Mouse (Mus musculus) frontal cortex, adult 2 months (tissue): ENCODE results near the gene Slc25a22. TPM values are rescaled to one million over a fixed set of nuclear protein-coding genes. Genes with fewer than 3 reads are reported as not detected.
A peak's percentile ranks its signal among the peaks of the same experiment; 100 is the strongest.
"Not testable (repeated sequence)": the region's sequence is repeated elsewhere in the genome, so short reads cannot be mapped to it uniquely, and the experiment has no call there.

ENCODE experiments used
- DNase-seq, 2 experiments: peaks; one replicate each; pipeline ENCODE4 v3.0.0; 2022; ENCODE audit warnings: low spot score in 1 of 2; ENCODE audit errors: extremely low spot score in 1 of 2
- polyA plus RNA-seq: library from polyadenylated mRNA; depleted of rRNA; stranded (reverse); fragments of >200 nt; gene quantifications from 2 replicates; pipeline ENCODE4 v1.2.3, GENCODE M21; 2012

Gene Slc25a22
- polyA plus RNA-seq, 1 experiment: 251 TPM

DNA sequence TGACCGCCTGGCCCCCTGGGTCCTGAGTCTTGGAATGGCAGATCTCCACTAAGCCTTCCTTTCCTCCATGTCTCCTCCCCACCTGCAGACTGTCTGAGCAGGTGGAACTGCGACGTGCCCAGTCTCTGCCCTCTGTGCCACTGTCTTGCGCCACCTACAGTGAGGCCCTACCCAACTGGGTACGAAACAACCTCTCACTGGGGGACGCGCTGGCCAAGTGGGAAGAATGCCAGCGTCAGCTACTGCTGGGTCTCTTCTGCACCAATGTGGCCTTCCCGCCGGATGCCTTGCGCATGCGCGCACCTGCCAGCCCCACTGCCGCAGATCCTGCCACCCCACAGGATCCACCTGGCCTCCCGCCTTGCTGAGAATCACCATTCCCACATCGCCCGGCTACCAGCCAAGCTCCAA is 21.6 kb upstream of the Slc25a22 start:
- DNase-seq: no peak

DNA sequence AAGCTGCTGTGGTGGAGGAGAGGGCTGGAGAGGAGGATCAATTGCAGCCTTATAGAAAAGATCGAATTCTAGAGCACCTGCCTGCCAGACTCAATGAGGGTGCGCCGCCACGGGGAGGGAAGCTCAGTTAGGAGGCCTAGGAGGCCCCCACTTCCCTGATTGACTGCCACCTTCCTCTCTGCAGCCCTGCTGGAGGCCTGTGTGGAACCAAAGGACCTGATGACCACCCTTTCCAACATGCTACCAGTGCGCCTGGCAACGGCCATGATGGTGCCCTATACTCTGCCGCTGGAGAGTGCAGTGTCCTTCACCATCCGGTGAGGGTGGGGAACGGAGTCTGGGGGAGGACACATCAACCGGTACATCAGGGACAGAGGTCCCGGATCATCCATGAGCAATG is 21.0 kb upstream of the Slc25a22 start:
- DNase-seq: no peak

DNA sequence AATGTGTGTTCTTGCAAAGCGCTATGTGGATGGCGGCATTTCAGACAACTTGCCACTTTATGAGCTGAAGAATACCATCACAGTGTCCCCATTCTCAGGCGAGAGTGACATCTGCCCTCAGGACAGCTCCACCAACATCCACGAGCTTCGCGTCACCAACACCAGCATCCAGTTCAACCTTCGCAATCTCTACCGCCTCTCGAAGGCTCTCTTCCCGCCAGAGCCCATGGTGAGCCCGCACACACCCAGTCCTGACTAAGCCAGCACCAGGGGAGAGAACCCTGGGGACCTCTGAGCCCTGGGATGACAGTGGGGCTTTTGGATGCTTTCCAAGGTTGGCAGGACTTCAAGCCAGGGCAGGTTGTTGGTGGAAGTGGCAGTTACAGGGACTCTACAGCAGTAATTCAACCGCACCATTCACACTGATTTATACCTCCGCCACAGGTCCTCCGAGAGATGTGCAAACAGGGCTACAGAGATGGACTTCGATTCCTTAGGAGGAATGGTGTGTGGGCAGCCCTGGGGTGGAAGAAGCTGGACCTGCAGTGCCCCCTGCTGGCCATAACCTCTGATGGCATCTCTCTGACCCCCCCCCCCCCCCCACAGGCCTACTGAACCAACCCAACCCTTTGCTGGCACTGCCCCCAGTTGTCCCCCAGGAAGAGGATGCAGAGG is 20.4 kb upstream of the Slc25a22 start:
- no peak for DNase-seq

DNA sequence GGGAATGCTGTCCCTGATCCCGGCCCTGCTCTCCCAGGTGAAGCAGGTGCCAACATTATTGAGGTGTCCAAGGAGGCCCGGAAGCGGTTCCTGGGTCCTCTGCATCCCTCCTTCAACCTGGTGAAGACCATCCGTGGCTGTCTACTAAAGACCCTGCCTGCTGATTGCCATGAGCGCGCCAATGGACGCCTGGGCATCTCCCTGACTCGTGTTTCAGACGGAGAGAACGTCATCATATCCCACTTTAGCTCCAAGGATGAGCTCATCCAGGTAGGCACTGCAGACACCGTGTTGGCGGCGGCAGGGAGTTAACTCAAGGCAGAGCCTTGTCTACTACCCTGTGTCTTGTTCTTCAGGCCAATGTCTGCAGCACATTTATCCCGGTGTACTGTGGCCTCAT is 19.5 kb upstream of the Slc25a22 start:
- DNase-seq: no peak

DNA sequence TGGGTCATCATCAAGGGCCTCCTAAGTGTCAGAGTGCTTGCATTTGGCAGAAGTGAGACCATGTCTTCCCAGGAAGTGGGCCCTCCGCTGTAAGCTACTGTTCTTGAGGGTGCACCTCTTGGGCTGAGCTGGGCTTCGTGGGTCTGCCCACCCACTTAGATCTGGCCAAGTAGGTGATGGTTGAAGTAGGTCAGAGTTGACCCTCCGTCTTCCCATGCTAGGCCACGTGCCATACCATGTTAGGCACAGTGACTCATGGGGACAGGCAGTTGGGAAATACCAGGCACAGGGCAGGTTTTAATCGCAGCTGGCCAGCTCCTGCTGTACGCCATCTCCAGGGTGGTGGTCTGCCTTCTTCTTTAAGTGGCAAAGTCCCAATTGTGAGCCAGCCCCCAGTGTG is 19.0 kb upstream of the Slc25a22 start:
- no peak for DNase-seq

DNA sequence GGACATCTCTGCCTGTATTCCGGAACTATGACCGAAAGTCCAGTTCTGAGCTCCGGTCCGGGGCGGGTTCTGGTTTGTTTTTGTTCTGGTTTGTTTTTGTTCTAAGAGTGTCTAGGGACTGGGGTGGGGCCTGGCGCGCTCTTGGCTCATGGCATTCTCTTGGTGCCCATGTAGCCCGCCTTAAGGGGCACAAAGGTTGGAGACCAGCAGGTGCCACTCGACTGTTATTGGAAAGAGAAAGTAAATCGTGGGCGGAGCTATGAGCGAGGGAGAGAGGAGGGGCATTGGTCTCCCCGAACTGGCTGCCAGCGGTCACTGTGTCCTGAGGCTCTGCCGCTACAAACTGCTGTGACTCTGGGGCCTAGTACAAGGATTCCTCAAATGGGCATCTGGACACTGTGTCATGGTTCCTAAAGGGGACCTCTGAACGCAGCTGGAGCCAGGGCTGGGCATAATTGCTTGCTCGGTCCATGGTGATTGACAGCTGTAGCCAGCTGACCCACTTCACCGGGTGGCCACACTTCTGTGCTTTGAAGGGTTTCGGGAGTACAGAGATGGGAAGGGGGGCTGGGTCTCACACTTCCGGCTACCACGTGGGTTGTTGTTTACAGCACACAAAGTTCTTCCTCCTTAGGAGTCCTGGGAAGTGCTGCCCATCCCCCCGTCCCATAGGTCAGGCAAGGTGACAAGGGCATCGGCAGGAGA is 18.1 kb upstream of the Slc25a22 start:
- no peak for DNase-seq

DNA sequence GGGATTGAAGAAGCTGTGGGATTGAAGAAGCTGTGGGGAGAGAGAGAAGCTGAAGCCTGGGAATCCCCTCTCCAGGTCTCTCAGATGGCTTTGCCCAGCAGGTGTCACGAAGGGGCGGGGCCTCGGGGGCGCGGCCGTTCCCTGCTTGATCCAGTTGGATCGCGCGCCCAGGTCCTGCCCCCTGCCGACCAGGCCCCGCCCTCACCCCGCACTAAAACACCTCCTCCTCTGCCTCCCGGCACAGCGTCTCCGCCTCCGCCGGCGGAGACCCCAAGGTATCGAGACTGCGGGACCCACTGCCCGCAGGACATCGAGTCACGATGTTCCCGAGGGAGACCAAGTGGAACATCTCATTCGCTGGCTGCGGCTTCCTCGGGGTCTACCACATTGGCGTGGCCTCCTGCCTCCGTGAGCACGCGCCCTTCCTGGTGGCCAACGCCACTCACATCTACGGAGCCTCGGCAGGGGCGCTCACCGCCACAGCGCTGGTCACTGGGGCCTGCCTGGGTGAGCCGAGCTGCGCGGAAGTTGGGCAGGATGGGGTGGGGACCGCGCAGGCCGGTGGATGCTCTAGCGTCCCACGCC is 17.4 kb upstream of the Slc25a22 start, which contains the start of gene Pnpla2:
TSS of gene Pnpla2 (plus strand) at position 232 of the 585 bp plus-strand sequence.
- DNase-seq: peak; percentile 82 to 93

DNA sequence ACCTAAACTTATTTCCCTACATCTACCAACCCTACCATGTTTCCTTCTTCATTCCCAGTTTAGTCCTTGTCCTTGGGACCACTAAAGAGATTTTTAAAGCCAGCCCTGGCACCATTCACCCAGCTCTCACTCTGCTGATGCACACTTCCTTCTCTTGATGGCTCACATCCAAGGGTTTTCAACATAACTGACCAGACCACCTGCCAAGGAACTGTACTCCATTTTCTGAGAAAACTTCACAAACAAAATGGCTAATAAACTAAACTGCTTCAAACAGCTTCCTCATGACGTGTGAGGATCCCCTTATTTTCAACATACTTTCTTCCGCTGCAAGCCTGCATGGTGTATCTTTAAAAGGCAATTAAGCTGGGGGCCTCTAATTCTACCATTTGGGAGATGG is 15.9 kb upstream of the Slc25a22 start:
- DNase-seq: no peak

DNA sequence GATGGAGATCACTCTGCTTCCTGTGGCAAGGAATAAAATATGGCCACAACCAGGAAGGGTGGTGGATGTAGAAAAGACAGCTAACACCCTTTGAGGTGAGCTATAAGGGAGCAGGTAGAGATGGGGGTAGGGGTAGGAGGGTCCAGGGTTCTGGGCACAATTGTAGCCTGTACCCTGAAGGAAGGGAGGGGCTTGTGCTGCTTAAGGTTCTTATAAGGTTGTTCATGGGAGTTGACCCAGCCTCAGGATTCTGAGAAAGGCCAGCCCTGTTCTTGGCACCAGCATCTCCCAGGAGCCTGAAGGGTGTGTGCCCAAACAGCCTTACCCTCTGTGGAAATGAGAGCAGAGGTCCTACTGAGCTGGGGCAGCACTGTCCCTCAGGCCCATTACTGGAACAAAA is 14.2 kb upstream of the Slc25a22 start:
- no peak for DNase-seq

DNA sequence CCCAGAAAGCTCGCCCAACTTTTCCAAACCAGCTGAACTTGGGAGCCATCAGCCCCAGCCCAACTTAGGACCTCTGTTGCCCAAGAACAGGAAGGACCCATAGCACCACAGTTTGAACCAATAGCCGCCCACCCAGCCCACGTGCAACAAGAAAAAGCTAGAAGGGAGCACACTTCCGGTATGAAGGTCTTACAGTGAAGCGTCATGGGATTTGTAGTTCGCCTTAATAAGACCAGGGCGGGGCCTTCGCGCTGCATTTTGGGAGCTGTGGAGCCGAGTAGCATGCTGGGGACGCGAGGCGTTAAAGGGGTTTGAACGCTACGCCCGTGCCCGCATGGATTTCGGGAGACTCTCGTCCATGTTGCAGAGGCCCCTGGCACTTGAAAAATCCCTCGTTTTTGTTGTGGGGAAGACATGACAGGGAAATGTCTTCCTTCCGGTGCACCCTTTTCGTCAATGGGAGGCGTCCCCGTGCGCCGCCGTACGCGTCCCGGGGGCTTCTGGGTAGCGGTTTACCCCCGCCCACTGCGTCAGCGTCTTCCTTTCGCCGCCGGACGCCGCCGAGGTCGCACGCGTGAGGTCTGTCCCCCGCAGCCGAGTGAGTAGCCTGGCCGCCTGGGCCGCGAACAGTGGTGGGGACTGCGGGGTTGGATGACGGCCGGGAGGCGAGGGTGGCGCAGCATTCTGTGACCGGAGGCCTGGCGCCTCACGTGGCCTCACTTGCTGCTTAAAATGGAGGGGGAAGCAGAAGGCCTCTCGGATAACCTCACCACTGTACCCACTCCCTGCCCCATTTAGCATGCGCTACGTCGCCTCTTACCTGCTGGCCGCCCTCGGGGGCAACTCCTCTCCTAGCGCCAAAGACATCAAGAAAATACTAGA is 9.7 kb upstream of the Slc25a22 start, which contains the start of gene Rplp2:
TSS of gene Rplp2 (plus strand) at position 261 of the 882 bp plus-strand sequence.
- DNase-seq: peak; percentile 91 to 96

DNA sequence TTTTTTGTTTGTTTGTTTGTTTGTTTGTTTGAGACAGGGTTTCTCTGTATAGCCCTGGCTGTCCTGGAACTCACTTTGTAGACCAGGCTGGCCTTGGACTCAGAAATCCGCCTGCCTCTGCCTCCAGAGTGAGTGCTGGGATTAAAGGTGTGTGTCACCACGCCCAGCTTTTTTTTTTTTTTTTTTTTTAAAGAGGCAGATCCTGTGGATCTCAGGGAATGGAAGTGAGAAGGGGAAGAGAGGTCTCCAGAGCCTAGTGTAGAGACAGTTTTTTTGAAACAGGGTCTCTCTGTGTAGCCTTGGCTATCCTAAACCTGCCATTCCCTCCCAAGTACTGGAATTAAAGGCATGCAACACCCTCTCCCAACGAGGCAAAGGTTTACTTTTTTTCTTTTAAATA is 8.7 kb upstream of the Slc25a22 start:
- DNase-seq: not testable (repeated sequence)

DNA sequence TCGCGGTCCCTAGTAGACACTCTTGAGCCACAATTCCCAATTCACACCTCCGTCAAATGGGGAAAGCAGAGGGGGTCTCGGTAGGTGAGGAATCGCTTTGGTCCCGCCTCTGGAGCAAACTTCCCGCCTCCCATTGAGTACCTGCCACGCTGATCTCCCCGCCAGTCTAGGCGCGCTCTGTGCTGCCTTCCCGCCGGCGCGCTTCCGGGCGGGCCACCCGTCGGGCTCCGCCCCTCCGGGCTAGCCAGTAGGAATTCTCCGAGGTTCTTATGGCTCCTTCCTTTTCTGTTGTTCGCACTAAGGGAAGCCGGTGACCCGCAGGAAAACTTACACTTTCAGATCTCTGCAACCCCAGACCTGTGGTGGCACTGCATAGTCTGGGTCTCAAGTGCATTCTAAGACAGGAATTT is 6.1 kb upstream of the Slc25a22 start, which contains the start of gene Pidd1:
TSS of gene Pidd1 (minus strand) at position 198 of the 410 bp plus-strand sequence.
- no peak for DNase-seq

DNA sequence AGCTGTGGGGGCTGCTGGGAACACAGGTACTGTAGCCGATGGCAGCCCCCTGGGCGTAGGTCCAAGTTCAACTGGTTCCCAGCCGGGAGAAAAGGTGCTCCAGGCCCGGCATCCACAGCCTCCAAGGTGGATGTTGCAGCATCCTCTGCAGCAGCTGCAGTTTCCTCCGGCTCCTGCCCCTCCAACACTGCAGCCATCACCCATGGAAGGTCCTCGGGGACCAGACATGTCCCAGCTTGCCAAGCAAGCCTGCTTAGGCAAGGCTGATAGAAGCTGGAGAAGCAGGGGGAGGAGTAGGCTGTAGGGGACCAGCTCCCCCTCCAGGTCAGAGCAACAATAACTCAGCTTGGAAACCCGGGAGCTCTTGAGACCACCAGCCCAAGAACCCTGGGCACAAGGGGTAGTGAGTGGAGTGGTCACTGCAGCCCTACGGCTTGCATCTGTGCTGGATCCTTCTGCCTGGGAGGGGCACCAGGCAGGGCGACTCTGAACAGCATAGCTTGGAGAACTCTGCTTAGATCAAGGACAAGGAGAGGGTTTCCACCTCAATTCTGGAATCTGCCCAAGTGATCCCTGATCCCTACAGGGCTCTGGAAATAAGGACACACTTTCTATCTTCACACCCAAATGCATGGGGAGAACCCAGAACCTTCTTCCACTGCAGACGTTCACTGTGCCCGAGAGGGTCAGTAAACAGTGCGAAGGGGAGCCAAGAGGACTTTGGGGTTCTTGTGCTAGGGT is 5.6 kb upstream of the Slc25a22 start:
- DNase-seq: no peak

DNA sequence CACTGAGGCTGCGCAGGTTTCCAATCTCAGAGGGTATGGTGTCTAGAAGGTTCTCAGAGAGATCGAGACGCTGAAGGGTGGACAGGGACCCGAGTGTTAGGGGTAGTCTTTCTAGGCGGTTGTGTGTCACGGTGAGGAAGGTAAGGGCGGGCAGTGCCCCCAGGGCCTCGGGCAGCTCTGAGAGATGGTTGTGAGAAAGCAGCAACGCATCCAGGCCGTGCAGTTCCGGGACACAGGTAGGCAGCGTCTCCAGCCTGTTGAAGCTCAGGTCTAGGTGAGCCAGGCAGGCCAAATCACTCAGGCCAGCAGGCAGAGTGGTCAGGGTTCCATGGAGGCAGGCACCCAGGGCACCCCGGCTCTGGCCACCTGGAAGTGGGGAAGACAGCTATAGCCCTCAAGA is 4.5 kb upstream of the Slc25a22 start:
- no peak for DNase-seq

DNA sequence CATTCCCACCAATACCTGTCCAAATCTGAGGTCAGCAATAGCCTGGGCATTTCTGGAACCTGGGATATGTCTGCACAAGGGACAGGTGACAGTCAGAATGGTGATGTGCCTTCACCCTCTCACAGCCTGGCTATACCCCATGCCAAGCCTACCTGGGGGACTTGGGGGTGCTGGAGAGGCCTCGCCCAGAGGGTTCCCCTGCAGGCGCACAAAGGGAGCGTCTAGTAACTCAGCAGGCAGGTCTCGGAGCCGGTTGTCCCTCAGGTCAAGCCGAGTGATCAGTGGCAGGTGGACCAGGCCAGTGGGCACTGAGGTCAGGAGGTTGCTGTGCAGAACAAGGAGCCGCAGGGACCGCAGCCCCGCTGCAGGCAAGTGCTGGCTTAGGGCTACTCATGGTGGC is 3.8 kb upstream of the Slc25a22 start:
- no peak for DNase-seq

DNA sequence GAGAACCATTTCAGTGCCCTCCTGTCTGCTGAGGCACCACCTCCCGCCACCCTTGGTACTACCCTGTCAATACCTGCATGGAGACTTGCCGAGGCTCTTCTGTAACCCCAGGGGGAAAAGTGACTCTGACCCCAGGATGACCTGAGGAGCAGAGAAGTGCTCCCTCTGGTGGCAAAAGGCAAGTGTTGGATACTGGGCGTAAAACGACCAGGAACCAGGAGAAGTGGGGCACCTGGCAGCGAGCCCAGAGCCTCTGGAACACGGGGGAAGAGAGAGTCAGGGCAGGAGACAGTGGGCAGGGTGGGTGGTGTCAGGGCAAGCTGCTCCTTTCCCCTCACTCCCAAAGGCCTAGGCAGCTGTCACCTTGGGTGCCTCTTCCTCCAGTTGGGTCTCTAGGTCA is 2.9 kb upstream of the Slc25a22 start:
- peak in 1 of 2 experiments; percentile 63 for DNase-seq

DNA sequence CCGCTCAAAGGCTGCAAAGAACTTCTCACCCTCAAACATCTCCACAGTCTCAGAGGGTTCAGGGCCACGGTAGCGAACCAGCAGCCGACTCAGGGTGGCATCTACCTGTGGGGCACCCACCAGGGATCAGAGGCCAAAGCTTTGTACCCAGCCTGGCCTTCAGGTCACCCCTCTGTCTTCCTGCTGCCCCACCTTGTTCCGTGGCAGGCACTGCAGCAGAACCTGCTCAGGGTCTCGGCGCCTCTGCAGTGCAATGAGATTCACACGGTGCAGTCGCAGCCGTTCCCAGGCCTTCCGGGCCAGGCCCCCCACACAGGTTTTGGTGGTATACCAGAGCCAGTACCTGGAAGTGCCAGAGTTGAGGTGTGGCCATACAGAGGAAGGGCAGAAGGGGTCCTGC is 2.1 kb upstream of the Slc25a22 start:
- no peak for DNase-seq

DNA sequence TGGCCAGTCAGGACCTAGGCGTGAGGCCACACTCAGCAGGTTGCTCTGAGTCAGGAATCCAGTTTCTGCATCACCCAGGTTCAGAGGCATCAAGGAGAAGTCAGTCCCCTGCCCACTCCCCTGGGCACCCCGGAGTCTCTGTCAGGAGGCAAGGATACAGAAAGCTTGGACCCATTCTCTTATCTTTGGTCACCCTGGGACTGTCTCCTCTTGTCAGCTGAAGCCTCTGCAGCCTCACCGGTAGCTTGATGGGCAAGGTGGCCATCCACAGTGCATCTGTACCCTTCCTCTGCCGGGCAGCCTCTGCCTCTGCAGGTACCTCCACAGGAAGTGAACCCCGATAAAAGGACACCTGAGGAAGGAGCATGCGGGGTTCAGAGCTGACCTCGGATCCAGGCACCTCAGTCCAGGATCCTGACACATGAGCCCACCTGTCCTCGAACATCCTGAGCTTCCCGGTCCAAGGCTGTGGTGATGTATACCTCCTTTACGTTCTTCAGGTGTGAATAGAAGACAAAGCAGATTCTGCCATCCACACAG is 1.5 kb upstream of the Slc25a22 start:
- DNase-seq: no peak

DNA sequence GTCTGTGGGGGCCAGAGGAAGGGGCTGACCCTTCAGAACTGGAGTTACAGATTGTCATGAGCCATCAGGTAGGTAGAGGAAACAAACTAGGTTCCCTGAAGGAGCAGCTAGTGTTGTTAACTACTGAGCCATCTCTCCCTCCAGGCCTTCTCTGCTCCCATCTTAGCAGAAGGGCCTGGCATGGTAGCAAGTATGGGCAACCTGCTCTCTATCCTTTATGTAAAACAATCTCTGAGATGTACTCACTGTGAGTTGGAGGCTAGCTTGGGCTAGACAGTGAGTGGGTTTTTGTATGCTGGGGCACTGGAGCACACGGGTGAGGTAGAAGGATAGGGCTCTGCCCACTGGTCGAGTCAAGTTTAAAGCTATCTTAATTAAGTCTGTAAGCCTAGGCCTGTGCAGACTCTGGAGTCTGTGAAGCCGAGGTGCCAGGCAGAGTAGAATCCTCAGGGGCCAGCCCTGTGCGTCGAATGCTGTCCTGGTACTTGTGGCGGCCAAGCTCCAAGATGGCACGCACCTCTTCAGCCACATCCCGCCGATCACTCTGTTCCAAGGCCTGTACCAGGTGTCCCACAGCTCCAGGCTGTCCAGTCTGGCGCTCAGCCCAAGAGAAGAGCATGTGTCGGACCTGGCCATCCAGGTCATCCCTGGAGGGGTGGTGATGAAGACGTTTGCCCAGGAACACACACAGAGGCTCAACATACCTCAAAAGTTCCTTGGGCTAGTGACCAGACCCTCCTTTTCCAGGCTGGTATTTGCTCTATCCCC is 693 bp upstream of the Slc25a22 start:
- DNase-seq: no peak
